Mouse (Mus musculus) lung, embryonic 14.5 days (tissue): ENCODE measurements around the gene Chn2. TPM values are rescaled to one million over a fixed set of nuclear protein-coding genes. Genes with fewer than 3 reads are reported as not detected.

Source experiments
- ATAC-seq: fragments of 200-750 bp; cut with Nextera tagmentation; 2 replicates; pipeline ENCODE4 v1.8.0; 2017; ENCODE audit warnings: mild to moderate bottlenecking, moderate TSS enrichment, moderate library complexity; ENCODE audit not compliant: insufficient read depth
- DNase-seq: peaks from one replicate; pipeline ENCODE4 v3.0.0-alpha.2; 2015
- H3K27ac ChIP-seq: fragments of 300-500 bp; sonication (generic); 2 replicates; pipeline ENCODE4 v1.5.1; 2014; ENCODE audit warnings: low read depth, mild to moderate bottlenecking, moderate library complexity
- H3K27me3 ChIP-seq: fragments of 300-500 bp; sonication (generic); 2 replicates; pipeline ENCODE4 v1.6.1; 2014; ENCODE audit warnings: low read length, control low read depth; ENCODE audit not compliant: insufficient read depth
- H3K36me3 ChIP-seq: fragments of 300-500 bp; sonication (generic); 2 replicates; pipeline ENCODE4 v1.6.1; 2014; ENCODE audit warnings: control low read depth; ENCODE audit not compliant: insufficient read depth
- H3K4me1 ChIP-seq: fragments of 300-500 bp; sonication (generic); 2 replicates; pipeline ENCODE4 v1.6.1; 2014; ENCODE audit warnings: antibody characterized with exemption, control low read depth; ENCODE audit not compliant: insufficient read depth
- H3K4me2 ChIP-seq: fragments of 300-500 bp; sonication (generic); 2 replicates; pipeline ENCODE4 v1.6.1; 2014; ENCODE audit warnings: mild to moderate bottlenecking
- H3K4me3 ChIP-seq: fragments of 300-500 bp; sonication (generic); 2 replicates; pipeline ENCODE4 v1.5.1; 2014; ENCODE audit warnings: low read depth, low read length
- H3K9ac ChIP-seq: fragments of 300-500 bp; sonication (generic); 2 replicates; pipeline ENCODE4 v1.6.1; 2014
- H3K9me3 ChIP-seq: fragments of 300-500 bp; sonication (generic); 2 replicates; pipeline ENCODE4 v1.6.1; 2016; ENCODE audit warnings: low read depth, low read length, control low read depth
- CTCF ChIP-seq: IDR thresholded peaks from 2 replicates; pipeline ENCODE4 v1.5.1; 2016; ENCODE audit warnings: antibody characterized with exemption, low read depth
- WGBS: fragments of 180-500 bp; shearing (Covaris S2); extraction: QIAGEN DNeasy Blood & Tissue Kit; methylation state at CpG from one replicate; pipeline ENCODE4 v1.1.7; 2014; 5-methylcytosine and 5-hydroxymethylcytosine counted together
- polyA plus RNA-seq: library from polyadenylated mRNA; unstranded; fragments of >200 nt; fragmentation: Nextera tagmentation; extraction: Ambion mirVana; gene quantifications from 2 replicates; pipeline ENCODE4 v1.2.1, GENCODE M21; 2014

Chn2 gene
- polyA plus RNA-seq, 1 experiment from 2014 or later: 18.1 TPM

GRCm38 (mm10) chr6:54289774-54290500, 250.6 kb downstream of the Chn2 start:
- Histone ChIP-seq H3K27ac (no peak overlapping the region), H3K36me3 (no peaks in the 10 kb centered on the region), H3K27me3 (no peaks in the 10 kb centered on the region), H3K9ac (no peak overlapping the region), H3K9me3 (no peaks in the 10 kb centered on the region), H3K4me1 (no peaks in the 10 kb centered on the region), H3K4me3 (no peak overlapping the region), H3K4me2 (no peak overlapping the region)
- DNase-seq (no peak), ATAC-seq (no peak)
- WGBS: 43% methylated on average over 10 of the region's 10 CpGs
- no peak for TF ChIP-seq CTCF

- ATAC-seq: no peak
- TF ChIP-seq CTCF: no peak
Measured at GRCm38 (mm10) chr6:54297231-54297630, 257.9 kb downstream of the Chn2 start.

GRCm38 (mm10) chr6:54299417-54299816, 260.1 kb downstream of the Chn2 start:
- no peaks in the 10 kb centered on the region for H3K9me3 ChIP-seq
- no peak for TF ChIP-seq CTCF
- H3K4me1 ChIP-seq: no peaks in the 10 kb centered on the region
- no peak overlapping the region for H3K9ac ChIP-seq
- no peak overlapping the region for H3K4me2 ChIP-seq
- no peak overlapping the region for H3K4me3 ChIP-seq
- DNase-seq (peak; percentile 64), ATAC-seq (peak; percentile 47; the same call in 1 of the 2 replicates)
- 60% methylated on average over 2 of the region's 2 CpGs for WGBS
- peaks cover 10% of the 10 kb centered on the region; the same call in 1 of the 2 replicates for H3K36me3 ChIP-seq
- H3K27ac ChIP-seq: no peak overlapping the region; the same call in 1 of the 2 replicates
- H3K27me3 ChIP-seq: no peaks in the 10 kb centered on the region

More at GRCm38 (mm10) chr6:54297231-54297630, 257.9 kb downstream of the Chn2 start:
- no peak overlapping the region for H3K27ac ChIP-seq
- H3K9me3 ChIP-seq: no peaks in the 10 kb centered on the region
- no peak overlapping the region for H3K4me3 ChIP-seq
- DNase-seq: no peak
- H3K4me1 ChIP-seq: no peaks in the 10 kb centered on the region
- H3K36me3 ChIP-seq: peaks cover 10% of the 10 kb centered on the region; the same call in 1 of the 2 replicates
- WGBS: 77% methylated on average over 2 of the region's 2 CpGs
- H3K27me3 ChIP-seq: no peaks in the 10 kb centered on the region
- H3K4me2 ChIP-seq: no peak overlapping the region
- H3K9ac ChIP-seq: no peak overlapping the region

- no peak for TF ChIP-seq CTCF
- WGBS: 63% methylated on average over 1 of the region's 1 CpGs
- Histone ChIP-seq H3K36me3 (no peaks in the 10 kb centered on the region), H3K9me3 (no peaks in the 10 kb centered on the region), H3K4me1 (no peaks in the 10 kb centered on the region), H3K27ac (no peak overlapping the region), H3K27me3 (no peaks in the 10 kb centered on the region), H3K4me3 (no peak overlapping the region), H3K9ac (no peak overlapping the region), H3K4me2 (no peak overlapping the region)
- DNase-seq: no peak
- ATAC-seq: no peak
Measured at GRCm38 (mm10) chr6:54305777-54306176, 266.4 kb downstream of the Chn2 start.

- TF ChIP-seq CTCF: no peak
- H3K36me3 ChIP-seq: no peaks in the 10 kb centered on the region
- no peak for DNase-seq
Measured at GRCm38 (mm10) chr6:54313071-54313470, 273.7 kb downstream of the Chn2 start.

GRCm38 (mm10) chr6:54318618-54319017, 279.3 kb downstream of the Chn2 start:
- ATAC-seq (no peak), DNase-seq (no peak)
- H3K9ac ChIP-seq: no peak overlapping the region
- H3K4me1 ChIP-seq: no peaks in the 10 kb centered on the region
- H3K27me3 ChIP-seq: no peaks in the 10 kb centered on the region
- no peak overlapping the region for H3K27ac ChIP-seq
- H3K9me3 ChIP-seq: no peaks in the 10 kb centered on the region
- no peaks in the 10 kb centered on the region for H3K36me3 ChIP-seq
- H3K4me2 ChIP-seq: no peak overlapping the region
- no peak for TF ChIP-seq CTCF
- no peak overlapping the region for H3K4me3 ChIP-seq
- WGBS: 84% methylated on average over 9 of the region's 9 CpGs

More at GRCm38 (mm10) chr6:54313071-54313470, 273.7 kb downstream of the Chn2 start:
- H3K4me1 ChIP-seq: no peaks in the 10 kb centered on the region
- no peak overlapping the region for H3K9ac ChIP-seq
- no peak overlapping the region for H3K4me3 ChIP-seq
- H3K27ac ChIP-seq: no peak overlapping the region
- H3K9me3 ChIP-seq: no peaks in the 10 kb centered on the region
- no peak overlapping the region for H3K4me2 ChIP-seq
- no peaks in the 10 kb centered on the region for H3K27me3 ChIP-seq
- whole genome bisulfite sequencing: 89% methylated on average over 2 of the region's 2 CpGs
- ATAC-seq: no peak

- no peak for DNase-seq
- H3K27me3 ChIP-seq: no peaks in the 10 kb centered on the region
- no peak overlapping the region for H3K27ac ChIP-seq
- H3K9ac ChIP-seq: no peak overlapping the region
- no peaks in the 10 kb centered on the region for H3K9me3 ChIP-seq
- no peak overlapping the region for H3K4me2 ChIP-seq
- TF ChIP-seq CTCF: no peak
- no peak for ATAC-seq
- H3K36me3 ChIP-seq: no peaks in the 10 kb centered on the region
- H3K4me1 ChIP-seq: no peaks in the 10 kb centered on the region
- 74% methylated on average over 3 of the region's 3 CpGs for WGBS
- no peak overlapping the region for H3K4me3 ChIP-seq
Measured at GRCm38 (mm10) chr6:54319198-54319597, 279.8 kb downstream of the Chn2 start.
